Mouse (Mus musculus): ENCODE data around the gene Pfdn2.

GRCm38 (mm10) chr1:171402991-171403390, 57.5 kb downstream of the Pfdn2 start:
- TF ChIP-seq POLR2A (IDR thresholded peaks at IDR 0.05; ENCODE audit: extremely low read depth, insufficient read depth, low read length) (no peak), CTCF (IDR thresholded peaks at IDR 0.05; ENCODE audit: low read depth, low read length) (no peak)
